Mouse (Mus musculus): ENCODE results near the gene Celsr1. TPM values are rescaled to one million over a fixed set of nuclear protein-coding genes. Genes with fewer than 3 reads are reported as not detected.

Gene Celsr1
- total RNA-seq (2023): 15.2 TPM

DNA sequence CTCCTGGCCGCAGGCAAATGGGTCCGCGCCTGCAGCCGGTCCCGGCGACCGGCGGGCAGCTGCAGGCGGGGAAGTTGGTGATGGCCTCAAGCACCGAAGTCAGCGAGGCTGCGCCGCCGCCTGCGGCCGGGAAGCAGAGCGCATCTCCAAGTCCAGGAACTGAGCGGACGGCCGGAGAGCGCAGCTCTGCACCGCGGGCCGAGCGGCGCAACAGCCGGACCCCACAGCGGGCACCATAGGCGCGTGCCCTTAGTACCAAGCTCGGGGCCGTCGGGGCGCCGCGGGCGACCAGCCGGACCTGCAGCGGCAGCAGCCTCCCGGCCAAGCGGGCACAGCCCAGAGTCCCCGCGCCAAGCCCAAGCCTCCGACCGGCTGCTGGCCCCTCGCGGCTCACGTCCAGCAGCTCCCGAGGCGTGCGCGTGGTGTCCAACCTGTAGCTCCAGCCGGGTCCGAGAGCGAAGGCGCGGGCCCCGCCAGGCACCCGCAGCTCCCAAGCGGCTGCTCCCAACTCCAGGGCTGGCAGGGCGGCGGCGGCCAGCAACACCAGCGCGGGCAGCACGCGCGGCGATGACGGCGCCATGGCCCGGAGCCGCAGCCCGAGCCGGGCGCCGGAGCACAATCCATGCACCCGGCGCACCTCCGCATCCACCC lies at the start of gene Celsr1:
Gene Celsr1 (minus strand): TSS at position 587 of the 651 bp plus-strand sequence.

DNA sequence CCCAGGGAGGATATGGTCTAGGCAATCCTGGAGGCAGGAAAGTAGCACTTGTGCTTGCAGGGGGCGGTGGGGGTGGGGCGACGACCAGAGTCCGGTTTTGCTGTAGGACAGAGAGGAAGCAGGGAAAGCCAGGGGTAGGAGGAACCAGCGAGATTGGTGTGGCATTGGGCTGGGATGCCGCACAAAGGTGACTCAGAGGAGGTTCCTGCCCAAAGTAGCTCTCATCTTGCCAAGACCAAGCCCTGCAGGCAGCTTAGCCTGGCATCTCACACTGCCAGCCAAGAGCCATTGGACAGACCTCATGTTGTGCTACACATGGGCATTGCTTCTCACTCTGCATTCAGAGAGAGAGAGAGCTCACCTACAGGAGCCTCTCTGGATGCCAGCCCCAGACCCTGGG lies 23.8 kb upstream of the Celsr1 start, which contains the start of gene Gramd4:
Gene Gramd4 (plus strand): TSS at position 283 of the 400 bp plus-strand sequence.

DNA sequence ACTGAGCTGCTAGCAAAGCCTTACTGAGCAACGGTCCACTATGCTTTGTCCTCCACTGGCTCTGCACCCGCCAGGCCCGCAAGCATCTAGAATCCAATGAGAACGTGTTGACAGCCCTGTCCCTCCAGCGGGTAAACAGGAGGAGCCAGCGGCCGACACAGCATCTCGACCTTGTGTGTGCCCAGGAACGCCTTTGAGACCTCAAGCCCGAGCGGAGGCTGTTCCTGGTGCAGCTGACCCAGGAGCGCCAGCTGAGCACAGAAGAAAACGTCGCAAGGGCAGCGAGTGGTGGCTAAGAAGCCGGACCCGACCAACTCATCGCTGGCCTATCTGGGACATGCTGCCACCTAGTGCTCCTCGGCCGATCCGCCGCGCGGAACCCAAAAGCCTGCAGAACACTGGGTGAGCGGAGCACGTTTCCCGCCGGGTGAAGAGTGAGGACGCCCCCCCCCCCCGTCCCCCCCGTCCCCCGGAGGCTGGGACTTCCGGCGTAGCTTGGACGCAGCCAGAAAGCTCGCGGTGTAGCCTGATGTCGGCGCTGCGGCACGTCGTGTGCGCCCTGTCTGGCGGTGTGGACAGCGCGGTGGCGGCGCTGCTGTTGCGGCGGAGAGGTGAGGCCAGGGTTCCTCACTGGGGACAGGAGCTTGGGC lies 154.6 kb downstream of the Celsr1 start, which contains the start of gene Trmu:
Gene Trmu (plus strand): TSS at position 465 of the 650 bp plus-strand sequence.

DNA sequence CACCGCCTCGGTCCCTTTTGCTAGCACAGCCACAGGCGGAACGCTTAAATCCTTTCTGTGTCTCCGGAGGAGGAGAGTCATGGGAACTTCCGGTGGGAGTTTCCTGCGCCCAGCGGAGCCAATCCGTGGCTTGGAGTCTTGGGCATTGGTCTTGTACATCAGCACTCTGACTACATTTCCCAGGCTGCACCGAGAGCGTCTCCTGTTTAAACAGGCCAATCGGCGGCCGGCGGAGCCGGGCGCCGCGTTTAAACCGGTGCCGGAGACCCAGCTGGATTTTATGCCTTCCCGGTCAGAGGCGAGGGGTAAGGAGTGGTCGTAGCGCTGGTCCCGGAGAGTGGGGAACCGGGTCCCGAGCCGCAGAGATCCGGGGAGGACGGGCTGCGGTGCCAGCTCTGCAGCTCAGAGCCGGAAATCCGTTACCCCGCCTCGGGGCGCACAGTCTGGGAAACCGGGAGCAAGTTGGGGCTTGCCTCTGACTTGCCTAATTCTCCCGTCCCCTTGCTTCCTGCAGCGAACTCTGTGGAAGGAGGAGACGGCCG lies 174.0 kb downstream of the Celsr1 start, which contains the start of gene Gtse1:
Gene Gtse1 (plus strand): TSS at position 256 of the 542 bp plus-strand sequence.

Other genes with a start within 250 kb of the Celsr1 start
- 22.3 TPM for gene Cdpf1, start 222.1 kb downstream of the Celsr1 start, total RNA-seq (2023)
- gene Pkdrej, start 212.0 kb downstream of the Celsr1 start, total RNA-seq (2023): not detected
- gene Ttc38, start 201.5 kb downstream of the Celsr1 start, total RNA-seq (2023): 27.1 TPM
- gene Gtse1, start 174.0 kb downstream of the Celsr1 start, total RNA-seq (2023): 1.7 TPM
- 29.5 TPM for gene Trmu, start 154.5 kb downstream of the Celsr1 start, total RNA-seq (2023)
- 163 TPM for gene Gramd4, start 23.9 kb upstream of the Celsr1 start, total RNA-seq (2023)
- 35.0 TPM for gene Cerk, start 152.4 kb upstream of the Celsr1 start, total RNA-seq (2023)
- 32.5 TPM for gene Tbc1d22a, start 180.7 kb upstream of the Celsr1 start, total RNA-seq (2023)

Measured in CD8-positive naive resting alpha-beta T cell, adult 57 days (primary cell).